19 mouse cellular contexts compared by ENCODE assay signal in the genomic region with DNA sequence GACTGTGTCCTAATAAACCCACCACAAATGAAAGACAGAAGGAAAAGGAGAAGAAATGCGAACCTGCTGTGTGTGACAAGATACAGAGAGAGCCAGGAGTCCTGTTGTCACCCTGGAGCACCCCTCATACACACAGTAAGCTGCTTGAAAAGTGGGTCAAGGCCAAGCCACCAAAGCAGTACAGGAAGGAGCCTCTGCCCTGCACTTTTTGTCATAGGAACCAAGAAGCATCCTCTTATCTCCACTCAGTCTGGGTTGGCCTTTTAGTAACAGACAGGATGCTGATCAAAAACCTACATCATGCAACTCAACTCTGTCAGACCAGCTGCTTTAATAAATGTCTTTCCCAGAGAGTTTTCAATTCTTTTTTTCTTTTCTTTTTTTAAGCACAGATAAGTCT. TPM values are rescaled to one million over a fixed set of nuclear protein-coding genes. Genes with fewer than 3 reads are reported as not detected.
"Had no signal": no experiment of that assay in that cellular context is flagged by ENCODE, and none has a peak within 500 bp of the region (broad histone marks: within the 10 kb centered on the region; RNA-seq: fewer than 3 reads in every experiment).

No protein-coding gene starts in this region.

- H3K27me3 ChIP-seq: midbrain, embryonic 12.5 days; midbrain, embryonic 15.5 days; neural tube, embryonic 12.5 days; stomach, embryonic 15.5 days had no signal

- DNase-seq: lung, adult 18-20 months; lung, embryonic 14.5 days; lung, postnatal 10 days; lung, postnatal 4 days; right cerebral cortex, postnatal 14 days had no signal

- ATAC-seq: liver, embryonic 12.5 days; midbrain, embryonic 15.5 days had no signal

- H3K4me2 ChIP-seq: liver, embryonic 12.5 days; lung, embryonic 14.5 days; midbrain, embryonic 12.5 days; midbrain, embryonic 15.5 days; neural tube, embryonic 12.5 days; stomach, embryonic 15.5 days had no signal

- H3K9ac ChIP-seq: liver, embryonic 12.5 days; liver, embryonic 14.5 days; lung, embryonic 14.5 days; midbrain, embryonic 12.5 days; midbrain, embryonic 15.5 days; neural tube, embryonic 12.5 days; stomach, embryonic 15.5 days had no signal

- H3K9me3 ChIP-seq: liver, embryonic 12.5 days; midbrain, embryonic 10.5 days; midbrain, embryonic 12.5 days; midbrain, embryonic 15.5 days; neural tube, embryonic 12.5 days; stomach, embryonic 15.5 days had no signal

- H3K27ac ChIP-seq: liver, embryonic 12.5 days; liver, embryonic 14.5 days; midbrain, embryonic 10.5 days; midbrain, embryonic 12.5 days; midbrain, embryonic 15.5 days; neural tube, embryonic 12.5 days; stomach, embryonic 15.5 days; stomach, postnatal 0 days had no signal

- H3K4me3 ChIP-seq: liver, embryonic 12.5 days; midbrain, embryonic 10.5 days; midbrain, embryonic 12.5 days; midbrain, embryonic 15.5 days; neural tube, embryonic 12.5 days; stomach, embryonic 15.5 days had no signal

- H3K36me3 ChIP-seq: liver, embryonic 12.5 days; midbrain, embryonic 10.5 days; midbrain, embryonic 12.5 days; midbrain, embryonic 15.5 days; neural tube, embryonic 12.5 days; stomach, embryonic 15.5 days had no signal

- H3K4me1 ChIP-seq: liver, embryonic 12.5 days; midbrain, embryonic 10.5 days; midbrain, embryonic 12.5 days; midbrain, embryonic 15.5 days; neural tube, embryonic 12.5 days; stomach, embryonic 15.5 days had no signal

RNA-seq across cellular contexts. Expression of gene Il5, which starts 0.9 kb away (rescaled TPM):
- polyA plus RNA-seq: liver, embryonic 12.5 days; liver, embryonic 14.5 days; liver, embryonic 16.5 days; lung, embryonic 14.5 days; lung, embryonic 16.5 days; midbrain, embryonic 10.5 days; midbrain, embryonic 12.5 days; midbrain, embryonic 15.5 days; neural tube, embryonic 12.5 days; neural tube, embryonic 14.5 days; spleen, adult 2 months; stomach, embryonic 15.5 days; stomach, postnatal 0 days had no signal

RNA-seq across cellular contexts. Expression of gene Gm17334, which starts 53.3 kb away (rescaled TPM):
- polyA plus RNA-seq: liver, embryonic 14.5 days; midbrain, embryonic 10.5 days; midbrain, embryonic 12.5 days; midbrain, embryonic 15.5 days; midbrain, postnatal 0 days; neural tube, embryonic 12.5 days; neural tube, embryonic 14.5 days; testis, adult 2 months had no signal
